Mouse (Mus musculus): ENCODE data around the gene Chpf2.

Chpf2 gene

GRCm38 (mm10) chr5:24638131-24638530 lies 51.6 kb downstream of the Chpf2 start:
- in situ Hi-C loops (cut with MboI, MseI): no loop called here

- in situ Hi-C loops (cut with MboI, MseI): no loop called here
Measured at GRCm38 (mm10) chr5:24639081-24639480, 52.5 kb downstream of the Chpf2 start.
